Mouse (Mus musculus): ENCODE data around the gene Zfp467.

Gene Zfp467

GRCm38 (mm10) chr6:48409726-48410343, 35.8 kb downstream of the Zfp467 start:
- DNase-seq = no peak

GRCm38 (mm10) chr6:48404071-48404470, 41.6 kb downstream of the Zfp467 start:
- no peak for DNase-seq

GRCm38 (mm10) chr6:48399906-48400305, 45.7 kb downstream of the Zfp467 start:
- DNase-seq = no peak

GRCm38 (mm10) chr6:48397336-48397735, 48.3 kb downstream of the Zfp467 start:
- DNase-seq = peak; percentile 18

GRCm38 (mm10) chr6:48396686-48397085, 48.9 kb downstream of the Zfp467 start:
- no peak for DNase-seq

- DNase-seq = no peak
These were observed 49.5 kb downstream of the Zfp467 start for GRCm38 (mm10) chr6:48396008-48396595.

GRCm38 (mm10) chr6:48395105-48396007, 50.3 kb downstream of the Zfp467 start, which contains the start of gene Krba1:
TSS of gene Krba1 (plus strand) at chr6:48395586.
- peak; percentile 80 for DNase-seq

- no peak for DNase-seq
These were observed 51.8 kb downstream of the Zfp467 start for GRCm38 (mm10) chr6:48393811-48394210.

GRCm38 (mm10) chr6:48388221-48388620, 57.4 kb downstream of the Zfp467 start:
- DNase-seq = no peak

All from liver (tissue).